Mouse (Mus musculus): ENCODE measurements around the gene Cpxm2. TPM values are rescaled to one million over a fixed set of nuclear protein-coding genes. Genes with fewer than 3 reads are reported as not detected.

Cpxm2 gene
- total RNA-seq, 2 experiments from 2014 or later = 5.5 to 5.6 TPM

DNA sequence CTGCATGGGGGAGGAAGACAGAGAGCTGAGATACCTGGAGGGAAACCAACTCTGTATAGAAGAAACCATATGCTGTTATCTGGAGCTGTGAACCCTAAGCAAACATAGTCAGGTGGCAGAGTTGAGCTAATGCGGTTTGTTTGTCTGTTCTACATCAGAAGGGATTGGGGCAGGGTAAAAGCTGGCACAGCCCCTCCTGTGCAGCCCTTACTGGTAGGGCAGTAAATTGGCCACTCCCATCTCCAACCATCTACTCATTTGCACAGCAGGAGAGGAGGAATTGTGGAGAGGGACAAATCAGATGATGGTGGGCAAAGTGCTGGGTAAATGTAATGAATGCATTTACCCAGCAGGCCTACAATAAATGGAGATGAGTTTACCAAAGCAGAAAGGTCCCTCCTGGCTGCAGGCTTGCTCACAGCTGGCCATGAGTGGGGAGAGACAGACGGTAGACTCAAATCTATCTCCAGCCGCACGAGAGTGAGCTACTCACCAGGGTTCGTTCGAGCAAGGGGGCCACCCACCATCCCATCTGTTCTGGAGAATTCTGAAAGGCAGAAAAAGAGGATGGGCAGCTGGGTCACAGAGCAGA lies 122.5 kb downstream of the Cpxm2 start:
- no peak for DNase-seq (ENCODE audit: low spot score in 2 of 2)

DNA sequence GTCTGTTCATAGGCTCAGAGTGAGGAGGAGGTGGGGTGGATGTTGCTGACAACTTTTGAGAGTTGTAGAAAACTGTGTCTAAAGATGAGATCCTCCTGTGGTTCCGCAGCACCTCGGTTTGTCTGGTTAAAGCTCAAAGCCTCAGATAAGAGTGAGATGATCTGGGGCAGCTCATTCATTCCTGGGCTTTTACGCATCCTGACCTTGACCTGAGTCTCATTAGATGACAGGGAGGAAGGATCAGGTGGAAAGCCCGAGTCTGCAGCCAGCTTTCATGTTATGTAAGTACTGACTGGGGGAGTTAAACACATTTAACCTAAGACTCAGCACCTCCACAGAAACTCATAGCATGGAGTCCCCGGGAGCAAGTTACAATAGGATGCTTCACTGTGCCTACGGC lies 127.9 kb downstream of the Cpxm2 start:
- DNase-seq (ENCODE audit: low spot score in 2 of 2) = no peak

DNA sequence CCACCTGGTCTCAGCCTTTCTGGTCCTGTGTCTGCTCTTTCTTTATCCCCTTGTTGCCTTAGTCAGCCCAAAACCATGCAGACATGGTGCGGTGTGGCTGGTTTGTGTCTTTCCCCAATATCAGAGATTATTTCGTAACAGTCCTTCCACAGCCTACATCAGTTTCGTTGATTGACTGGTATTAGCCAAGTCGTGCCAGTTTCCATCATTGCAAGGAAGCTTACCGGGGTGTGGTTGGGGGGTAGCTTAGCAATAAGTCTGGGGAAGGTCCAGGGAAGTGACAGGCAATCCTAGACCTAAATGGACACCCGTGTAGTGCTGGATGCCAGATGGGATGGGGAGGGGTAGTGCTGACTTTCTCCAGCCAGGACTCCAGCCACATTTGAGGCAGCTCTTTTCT lies 128.9 kb downstream of the Cpxm2 start:
- DNase-seq (ENCODE audit: low spot score in 2 of 2) = no peak

DNA sequence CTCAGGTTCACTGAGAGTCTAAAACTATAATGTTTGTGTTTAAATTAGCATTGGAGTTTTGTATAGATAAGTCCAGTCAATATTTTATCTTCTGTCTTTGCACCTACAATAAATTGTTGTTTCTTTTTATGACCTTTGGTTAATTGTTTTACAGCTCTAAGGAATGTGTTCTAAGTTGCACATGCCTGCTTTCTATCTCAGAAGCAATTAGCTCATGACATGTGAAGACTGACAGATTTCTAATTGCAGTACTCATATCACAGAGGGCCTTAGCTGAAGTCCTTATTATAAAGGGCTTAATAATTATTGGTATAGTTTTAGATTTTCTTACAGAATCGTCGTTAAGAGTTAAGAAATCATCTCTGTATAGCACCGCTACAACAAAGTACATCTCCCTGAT lies 138.6 kb downstream of the Cpxm2 start:
- no peak for DNase-seq (ENCODE audit: low spot score in 2 of 2)

DNA sequence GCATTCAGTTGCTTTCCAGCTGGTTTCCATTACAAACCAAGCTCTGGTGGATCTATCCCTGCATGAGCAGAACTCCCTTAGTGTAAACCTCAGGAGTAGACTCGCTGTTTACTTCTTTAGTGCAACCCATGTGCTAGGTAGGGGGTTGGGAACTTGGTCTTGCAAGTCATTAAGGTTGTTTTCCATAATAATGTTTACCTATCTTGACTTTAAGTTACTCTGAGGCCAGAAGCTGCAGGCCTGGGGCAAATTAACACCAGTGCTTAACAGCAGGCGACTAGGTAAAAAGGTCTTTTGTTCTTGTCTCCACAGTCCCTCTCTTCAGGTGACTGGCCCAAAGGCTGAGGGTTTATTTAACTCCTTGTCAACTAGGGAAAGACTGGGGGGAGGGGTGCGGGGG lies 139.3 kb downstream of the Cpxm2 start:
- DNase-seq (ENCODE audit: low spot score in 2 of 2) = no peak

DNA sequence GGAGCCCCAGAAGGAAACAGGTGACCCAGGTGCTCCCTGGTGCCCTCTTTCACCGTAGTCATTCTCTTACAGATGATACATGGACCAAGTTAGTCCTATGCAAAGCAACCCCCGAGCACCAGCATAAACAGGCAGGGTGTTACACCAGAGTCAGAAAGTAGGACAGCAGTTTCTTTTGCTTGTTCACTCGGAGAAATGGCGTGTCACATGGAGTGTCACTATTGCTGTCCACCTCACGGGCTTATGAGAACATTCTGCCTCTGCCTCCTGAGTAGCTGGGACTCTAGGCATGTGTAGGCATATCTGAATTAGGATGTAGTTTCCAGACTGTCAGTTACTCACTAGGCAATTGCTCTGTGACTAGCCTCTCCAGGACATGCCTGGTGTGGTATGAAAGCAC lies 140.6 kb downstream of the Cpxm2 start:
- DNase-seq (ENCODE audit: low spot score in 2 of 2) = no peak

DNA sequence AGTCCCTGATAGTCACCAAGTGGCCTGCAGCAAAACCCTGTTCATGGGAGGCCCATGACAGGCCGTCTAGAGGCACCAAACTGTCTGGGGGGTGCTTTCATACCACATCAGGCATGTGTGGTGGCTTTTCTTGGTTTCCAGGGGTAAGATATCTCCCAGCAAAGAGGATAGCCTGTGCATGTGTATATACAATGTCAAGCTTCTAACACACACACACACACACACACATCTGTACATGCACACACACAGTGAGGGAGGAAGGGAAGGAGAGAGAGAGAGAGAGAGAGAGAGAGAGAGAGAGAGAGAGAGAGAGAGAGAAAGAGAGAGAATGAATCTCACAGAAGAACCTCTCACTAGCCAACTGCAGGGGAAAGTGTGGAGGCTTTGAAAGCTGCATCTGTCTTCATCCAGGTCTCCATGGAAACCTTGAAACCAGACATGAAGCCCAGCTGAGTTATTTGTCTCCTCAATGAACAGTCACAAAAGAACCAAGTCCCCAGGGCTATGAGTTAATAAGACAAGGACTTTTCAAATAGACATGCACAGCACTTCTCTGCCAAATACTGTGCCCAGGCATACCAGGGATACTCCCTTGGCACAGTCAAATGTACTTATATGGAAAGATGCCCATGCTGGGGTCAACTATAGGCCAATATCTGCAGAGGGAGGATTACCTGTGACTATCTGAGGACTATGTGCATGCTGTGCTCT lies 141.4 kb downstream of the Cpxm2 start:
- DNase-seq (ENCODE audit: low spot score in 2 of 2) = no peak

DNA sequence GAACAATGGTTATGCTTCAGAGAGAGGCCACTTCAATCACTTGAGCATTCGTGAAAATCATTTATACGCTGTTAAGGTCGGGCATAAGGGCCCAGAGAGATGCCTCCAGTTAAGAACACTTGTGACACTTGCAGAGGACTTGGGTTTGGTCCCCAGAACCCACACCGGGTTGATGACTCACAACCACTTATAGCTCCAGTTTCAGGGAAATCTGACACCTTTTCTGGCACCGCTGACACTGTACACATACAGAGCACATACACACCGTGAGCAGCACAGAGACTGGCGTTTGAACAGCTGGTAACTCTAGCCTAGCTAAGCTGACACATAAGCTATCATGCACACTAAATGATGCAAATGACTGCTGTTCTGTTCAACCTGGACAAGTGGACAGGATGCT lies 145.5 kb downstream of the Cpxm2 start:
- no peak for DNase-seq (ENCODE audit: low spot score in 2 of 2)

DNA sequence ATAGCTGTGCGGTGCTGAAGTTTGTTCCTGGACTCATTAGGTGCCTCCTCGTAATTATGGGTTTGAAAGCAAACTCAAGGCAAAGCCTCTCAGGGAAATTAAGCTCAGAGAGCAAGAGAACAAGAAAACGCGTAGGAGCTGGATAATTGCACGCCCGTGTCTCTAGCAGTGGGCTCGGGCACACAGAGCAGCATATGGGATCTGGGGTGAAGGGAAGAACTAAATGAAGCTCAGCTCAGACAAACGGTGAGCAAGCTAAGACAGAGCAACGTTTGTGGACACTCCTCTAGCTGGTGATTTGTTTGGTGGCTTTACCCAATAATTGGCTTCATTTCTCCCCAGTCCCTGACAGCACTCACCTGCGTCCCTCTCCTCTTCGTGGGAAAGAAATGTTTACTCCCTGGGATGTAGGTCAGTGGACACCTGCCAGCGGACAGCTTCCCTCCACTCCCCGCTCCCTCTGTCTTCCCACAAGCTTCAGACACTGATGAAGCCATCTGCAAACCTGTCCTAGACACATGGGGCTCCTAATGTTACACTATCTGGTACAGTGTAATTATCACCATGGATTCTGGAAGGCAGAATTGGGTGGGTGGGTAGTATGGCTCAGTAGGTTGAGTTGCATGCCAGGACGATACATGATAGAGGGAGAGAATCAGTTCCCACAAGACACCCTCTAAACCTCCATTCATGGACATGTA lies 148.4 kb downstream of the Cpxm2 start:
- DNase-seq (ENCODE audit: low spot score in 2 of 2) = no peak

DNA sequence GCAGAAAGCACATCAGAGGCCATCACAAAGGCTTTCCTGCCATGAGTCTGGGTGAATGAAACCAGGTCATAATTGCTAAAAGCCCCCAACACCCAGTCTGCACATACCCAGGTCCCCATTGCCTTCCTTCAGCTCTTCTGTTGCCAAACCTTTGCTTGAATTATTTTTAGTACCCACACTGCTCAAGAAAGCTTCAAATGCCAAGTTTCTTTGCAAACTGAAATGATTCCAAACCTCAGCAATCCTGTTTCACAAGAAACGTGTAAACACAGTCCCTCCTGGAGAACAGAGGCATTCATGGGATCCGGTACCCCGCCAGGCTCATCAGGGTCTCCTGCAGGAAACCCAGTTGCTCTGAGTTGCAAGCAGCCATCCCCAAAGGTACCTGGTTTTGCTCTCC lies 161.7 kb downstream of the Cpxm2 start:
- DNase-seq (ENCODE audit: low spot score in 2 of 2) = no peak

DNA sequence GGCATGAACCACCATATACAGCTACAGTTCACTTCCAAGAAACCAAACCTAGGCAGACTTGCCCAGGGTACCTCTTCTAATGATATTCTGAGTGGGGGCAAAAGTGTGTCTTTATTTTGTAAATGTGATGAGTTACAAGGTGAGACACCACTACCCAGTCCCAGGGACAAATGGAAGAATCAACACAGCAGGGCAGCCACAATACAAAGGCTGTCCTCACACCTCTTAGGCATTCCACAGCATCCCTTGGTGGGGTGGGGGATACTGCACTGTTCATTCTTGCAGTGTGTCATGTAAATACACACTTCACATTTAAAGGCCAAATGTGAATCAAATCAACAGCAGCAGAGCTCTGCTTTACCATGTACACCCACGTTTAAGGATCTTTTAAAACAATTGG lies 162.3 kb downstream of the Cpxm2 start:
- no peak for DNase-seq (ENCODE audit: low spot score in 2 of 2)

DNA sequence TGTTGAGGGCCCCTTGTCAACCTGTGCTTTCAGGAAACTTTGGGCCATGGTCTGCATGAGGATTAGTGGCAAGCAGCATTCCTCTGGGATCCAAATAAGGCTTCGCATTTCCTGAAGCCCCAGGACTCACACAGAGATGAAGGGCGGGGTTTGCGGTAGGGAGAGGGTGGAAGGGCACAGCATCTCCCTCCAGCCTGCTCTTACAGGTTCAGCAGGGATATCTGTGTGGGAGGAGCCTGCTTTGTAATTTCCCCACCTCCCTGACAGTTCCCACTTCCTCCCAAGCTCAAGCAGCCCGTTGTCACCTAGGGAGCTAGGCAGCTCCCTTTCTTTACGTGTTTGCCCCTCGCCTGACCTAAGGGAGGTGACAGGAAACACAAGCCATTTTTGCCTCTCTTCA lies 165.5 kb downstream of the Cpxm2 start:
- DNase-seq (ENCODE audit: low spot score in 2 of 2) = no peak

Other genes starting within 250 kb of the Cpxm2 start
- not detected for gene Gpr26, start 188.3 kb downstream of the Cpxm2 start, total RNA-seq (2021)
- gene Chst15, start 162.5 kb upstream of the Cpxm2 start, total RNA-seq (2021) = 10 to 100 TPM; 11.6 to 12.0 TPM

Measured in gastrocnemius, postnatal 4 days (tissue).